Mouse (Mus musculus) c-Kit-positive CD71-positive TER-119-negative erythroid progenitor cells, embryonic 14.5 days (primary cell): ENCODE measurements around the gene Tdrd3.

ENCODE experiments used
- DNase-seq: peaks from one replicate; pipeline ENCODE4 v3.0.0-alpha.2; 2013; ENCODE audit warnings: low read depth

Tdrd3 gene

DNA sequence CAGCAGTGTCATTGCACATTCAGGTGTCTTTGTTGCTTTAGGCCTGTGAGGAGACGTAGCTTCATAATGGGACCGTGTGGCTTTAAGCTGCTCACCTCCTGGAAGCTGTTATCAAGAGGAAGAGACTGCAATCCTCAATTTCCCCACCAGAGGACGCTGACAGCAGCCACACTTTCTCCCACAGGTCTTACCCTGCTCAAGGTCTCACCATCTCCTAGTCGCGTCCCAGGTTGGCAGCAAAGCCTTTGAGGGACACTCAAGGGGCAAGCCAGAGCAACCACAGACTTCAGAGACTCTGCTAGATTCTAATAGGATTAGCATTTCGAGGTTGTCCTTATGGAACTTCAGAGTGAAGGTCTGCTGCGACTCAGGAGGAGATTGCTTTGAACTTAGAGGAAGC is 149.8 kb downstream of the Tdrd3 start:
- DNase-seq: no peak

DNA sequence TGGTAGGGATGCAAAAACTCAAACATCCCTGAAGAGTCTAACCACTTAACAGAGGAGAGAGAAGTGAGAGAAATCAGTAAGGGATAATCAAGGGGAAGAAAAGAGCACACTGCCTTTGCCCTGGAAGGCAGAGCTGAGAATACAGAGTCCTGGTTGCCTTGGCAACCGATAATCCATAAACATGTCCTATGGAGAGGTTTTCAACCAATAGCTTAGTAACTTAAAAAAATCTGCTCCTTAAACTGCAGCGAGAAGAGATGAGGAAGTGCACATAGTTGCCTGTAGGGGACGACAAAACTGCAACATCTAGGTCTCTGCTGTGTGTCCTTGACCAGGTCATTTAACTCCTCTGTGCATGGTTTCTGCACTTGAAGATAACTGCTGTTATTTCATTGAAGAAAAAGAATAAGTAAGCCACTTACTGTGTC is 150.6 kb downstream of the Tdrd3 start:
- DNase-seq: no peak

DNA sequence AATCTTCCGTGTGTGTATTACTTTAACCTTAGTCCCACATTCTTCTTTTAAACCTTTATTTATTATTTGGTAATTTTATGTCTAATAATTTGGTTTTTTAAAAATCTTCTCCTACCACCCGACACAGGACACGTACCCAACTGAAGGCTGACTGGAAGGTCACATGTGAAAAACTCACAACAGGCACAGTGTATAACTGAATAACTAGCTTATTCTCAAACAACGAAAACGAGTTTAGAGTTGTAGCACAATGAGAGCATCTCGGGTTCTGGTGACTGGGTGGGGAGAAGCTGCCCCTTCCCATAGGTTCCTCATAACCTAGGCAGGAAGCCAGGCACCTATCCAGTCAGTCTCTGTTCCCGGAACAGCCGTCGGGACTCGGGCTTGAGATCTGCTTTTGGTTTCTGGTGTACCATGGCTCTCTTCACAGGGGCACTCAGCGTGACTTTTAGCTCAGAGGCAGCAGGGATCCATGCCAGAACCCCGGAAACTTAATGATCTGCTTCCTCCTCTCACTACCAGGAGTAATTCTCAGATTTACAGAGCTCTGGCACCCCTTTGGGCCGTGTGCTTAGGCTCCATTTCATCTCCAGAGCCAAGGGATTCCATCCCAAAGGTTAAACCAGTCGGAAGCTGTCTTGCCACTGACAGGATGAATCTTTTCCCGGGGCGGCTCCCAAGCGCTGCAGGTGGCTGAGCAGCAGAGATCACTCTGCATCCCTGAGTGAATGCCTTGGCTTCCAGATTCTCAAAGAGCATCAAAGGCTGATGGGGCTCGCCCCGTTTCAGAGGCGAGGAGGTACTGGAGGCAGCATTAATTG is 151.4 kb downstream of the Tdrd3 start:
- no peak for DNase-seq

DNA sequence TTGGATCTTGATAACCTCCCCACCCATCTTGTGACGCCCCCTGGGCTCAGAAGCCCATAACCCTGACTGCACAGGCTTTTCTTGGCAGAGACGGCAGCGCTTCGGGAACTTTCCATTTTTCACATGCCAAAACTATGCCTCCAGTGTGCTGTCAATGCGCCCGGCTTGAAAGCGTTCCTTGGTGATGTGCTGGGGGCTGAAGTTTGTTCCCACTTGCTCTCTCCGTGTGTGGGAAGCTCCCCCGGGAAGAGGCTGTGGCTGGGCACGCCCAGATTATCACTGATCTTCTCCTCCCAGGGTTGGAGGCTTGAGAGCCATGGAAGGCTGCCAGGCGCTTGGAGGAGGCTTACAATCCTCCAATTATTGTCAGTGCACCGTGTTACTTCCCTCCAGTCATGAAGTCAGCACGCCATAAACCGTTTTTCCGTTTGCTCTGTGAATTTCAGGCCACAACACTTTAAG is 152.0 kb downstream of the Tdrd3 start:
- DNase-seq: no peak

DNA sequence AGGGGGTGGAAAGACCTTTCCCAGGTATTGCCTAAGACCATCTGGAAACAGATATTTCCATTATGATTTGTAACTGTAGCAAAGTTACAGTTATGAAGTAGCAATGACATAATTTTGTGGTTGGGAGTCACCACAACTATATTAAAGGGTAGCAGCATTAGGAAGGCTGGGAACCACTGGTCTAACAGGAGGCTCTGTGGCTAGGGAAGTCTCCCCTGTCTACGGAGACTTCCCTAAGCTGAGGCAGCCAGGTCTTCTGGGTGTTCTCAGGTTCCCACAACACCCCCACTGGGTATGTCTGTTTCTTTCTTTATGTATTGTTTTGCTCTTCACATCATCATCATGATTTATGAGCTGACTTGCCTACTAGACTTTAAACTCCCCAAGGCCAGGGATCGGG is 153.0 kb downstream of the Tdrd3 start:
- DNase-seq: no peak

DNA sequence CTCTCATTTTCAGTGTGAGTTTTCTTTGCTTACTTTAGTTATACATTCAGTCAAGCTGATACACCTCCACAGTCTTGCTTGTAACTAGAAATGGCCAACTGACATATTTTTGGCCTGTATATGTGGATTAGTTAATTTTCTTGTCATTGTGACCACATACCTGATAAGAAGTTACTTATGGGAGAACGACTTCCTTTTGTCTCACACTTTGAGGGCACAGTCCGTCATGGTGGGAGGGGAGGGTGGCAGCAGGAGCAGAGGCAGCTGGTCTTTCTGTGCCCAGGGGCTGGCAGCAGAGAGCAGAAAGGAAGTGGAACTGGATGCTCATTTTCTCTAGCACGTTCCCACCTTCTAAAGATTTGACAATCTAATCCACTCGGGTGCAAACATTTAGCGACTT is 156.0 kb downstream of the Tdrd3 start:
- DNase-seq: no peak

DNA sequence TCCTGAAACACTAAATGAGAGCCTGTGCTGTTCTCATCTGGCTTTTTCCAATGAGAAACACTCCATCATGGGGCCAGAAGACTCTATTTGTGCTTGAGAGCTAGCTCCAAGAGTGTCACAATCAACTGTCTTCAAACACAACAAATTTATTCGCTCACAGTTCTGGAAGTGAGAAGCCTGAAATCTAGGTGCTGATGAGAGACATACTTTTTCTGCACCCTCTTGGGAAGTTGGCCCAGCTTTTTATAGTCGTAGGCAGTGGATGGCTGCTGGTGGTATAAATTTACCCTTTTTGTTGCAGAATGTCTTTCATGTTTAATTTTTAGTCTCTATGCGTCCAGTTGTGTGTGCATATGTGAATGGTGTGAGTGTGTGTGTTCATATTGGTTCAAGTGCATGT is 166.2 kb downstream of the Tdrd3 start:
- no peak for DNase-seq
